Mouse (Mus musculus): ENCODE measurements at regions not wholly inside any gene's neighbourhood (a gene's known extent, or its start where the extent isn't known, plus 50 kb on each side); places are given as distances from the start of the nearest gene placed in this dataset.

- no peak for TF ChIP-seq CTCF (IDR thresholded peaks at IDR 0.05; ENCODE audit: low read depth, low read length)
- no peak for TF ChIP-seq POLR2AphosphoS5 (IDR thresholded peaks at IDR 0.05; ENCODE audit: insufficient replicate concordance, low read depth, low read length)
- no peak for TF ChIP-seq GATA2 (IDR thresholded peaks at IDR 0.05; ENCODE audit: borderline replicate concordance, low read depth, low read length)
- no peak for TF ChIP-seq TAL1 (conservative IDR thresholded peaks at IDR 0.05; ENCODE audit: low read depth, low read length)
Measured at GRCm38 (mm10) chr9:61280856-61281582, 91.1 kb upstream of the Tle3 start.
